Comparison of ENCODE assay signal across 26 mouse cellular contexts in genomic region chr12:111301322-111302017, GRCm38 (mm10). TPM values are rescaled to one million over a fixed set of nuclear protein-coding genes. Genes with fewer than 3 reads are reported as not detected.
A peak's percentile ranks its signal among the peaks of the same experiment; 100 is the strongest.
DNase-seq lines count a peak whose midpoint lies in the region; ATAC-seq and TF ChIP-seq lines count a peak whose summit lies in the region.
"Had no signal": no experiment of that assay in that cellular context is flagged by ENCODE, and none has a peak within 500 bp of the region (broad histone marks: within the 10 kb centered on the region; RNA-seq: fewer than 3 reads in every experiment).

No protein-coding gene starts in this region.

- DNase-seq in CH12.LX (ENCODE audit: extremely low read depth), result peak; percentile 56
- no peak for DNase-seq in MEL (ENCODE audit: low read depth, low spot score)
- DNase-seq in ovary, postnatal 10 days (ENCODE audit: low spot score), result no peak
- DNase-seq: adrenal gland, adult 2 months; adrenal gland, postnatal 10 days; adrenal gland, postnatal 36 days; cerebellum, adult 11 months; cerebellum, adult 18-20 months; cerebellum, adult 8-10 months; cerebellum, adult 9-11 months; cerebellum, postnatal 14 days; cerebellum, postnatal 36 days; embryo, embryonic 11 days; forebrain, postnatal 0 days had no signal

- dilution Hi-C loops in CH12.LX (cut with MboI; ENCODE audit: extremely low pct_ligation_motif_present, extremely low pct_unique_long_range_greater_than_20kb, low sequenced_read_pairs), result no loop called here

- 87% methylated on average over 27 of the region's 27 CpGs for WGBS in intestine, postnatal 0 days

- TF ChIP-seq POLR2A in CH12.LX (IDR thresholded peaks at IDR 0.05; ENCODE audit: low read depth, low read length) (no peak), MEL (IDR thresholded peaks at IDR 0.05; ENCODE audit: control insufficient read depth in 1 of 2, insufficient read depth in 1 of 2, low read depth in 1 of 2, low read length in 2 of 2, poor library complexity in 1 of 2) (no peak)

- H3K4me1 ChIP-seq in CH12.LX (ENCODE audit: control insufficient read depth in 1 of 2, insufficient read depth in 2 of 2), result peaks cover 7 to 38% of the 10 kb centered on the region in 2 experiments
- H3K4me1 ChIP-seq in E14TG2a.4 (replicated peaks; ENCODE audit: low read depth, low read length), result peaks cover 42% of the 10 kb centered on the region
- no peaks in the 10 kb centered on the region for H3K4me1 ChIP-seq in MEL (ENCODE audit: control insufficient read depth in 1 of 2, insufficient read depth in 2 of 2, low read length in 2 of 2)
- no peaks in the 10 kb centered on the region for H3K4me1 ChIP-seq in intestine, postnatal 0 days (replicated peaks; ENCODE audit: control insufficient read depth, insufficient read depth, low read length)
- H3K4me1 ChIP-seq: embryonic facial prominence, embryonic 13.5 days; embryonic facial prominence, embryonic 15.5 days; forebrain, embryonic 10.5 days; forebrain, embryonic 12.5 days; forebrain, embryonic 15.5 days had no signal

- no peaks in the 10 kb centered on the region for H3K79me2 ChIP-seq in CH12.LX (replicated peaks; ENCODE audit: control insufficient read depth, extremely low read depth, insufficient read depth, poor library complexity, severe bottlenecking)
- H3K79me2 ChIP-seq in MEL (ENCODE audit: control insufficient read depth, insufficient read depth, low read length, poor library complexity), result no peaks in the 10 kb centered on the region

- TF ChIP-seq RAD21 in CH12.LX (IDR thresholded peaks at IDR 0.05; ENCODE audit: low read depth, low read length) (no peak), MEL (IDR thresholded peaks at IDR 0.05; ENCODE audit: low read depth, low read length) (no peak)

- H3K27ac ChIP-seq in CH12.LX (ENCODE audit: insufficient read depth, low read depth) (peak overlapping the region; percentile 82), MEL (ENCODE audit: control insufficient read depth, low read depth, low read length) (no peak overlapping the region)
- H3K27ac ChIP-seq in intestine, postnatal 0 days (ENCODE audit: low read depth, low read length), result no peak overlapping the region; the same call in 1 of the 2 replicates
- H3K27ac ChIP-seq: embryonic facial prominence, embryonic 13.5 days; embryonic facial prominence, embryonic 15.5 days; forebrain, embryonic 10.5 days; forebrain, embryonic 12.5 days; forebrain, embryonic 15.5 days had no signal

- H3K4me3 ChIP-seq in CH12.LX (replicated peaks in 1 of 3; ENCODE audit: low read depth in 2 of 3, low read length in 2 of 3, poor library complexity in 1 of 3), result peak overlapping the region; percentile 10 to 34 (median 13)
- H3K4me3 ChIP-seq in E14TG2a.4 (replicated peaks; ENCODE audit: low read length), result peak overlapping the region; percentile 17
- H3K4me3 ChIP-seq in MEL (ENCODE audit: control insufficient read depth in 1 of 2, insufficient read depth in 1 of 2, low read depth in 2 of 2, low read length in 2 of 2), result no peak overlapping the region
- no peak overlapping the region for H3K4me3 ChIP-seq in intestine, postnatal 0 days (ENCODE audit: low read depth, low read length)
- H3K4me3 ChIP-seq: embryonic facial prominence, embryonic 13.5 days; embryonic facial prominence, embryonic 15.5 days; erythroblast, embryonic 14.5 days; forebrain, embryonic 10.5 days; forebrain, embryonic 12.5 days; forebrain, embryonic 15.5 days had no signal

- in situ Hi-C loops in CH12.LX (cut with MboI; ENCODE audit: low pct_ligation_motif_present, low pct_unique_long_range_greater_than_20kb, low sequenced_read_pairs), result no loop called here

- H3K9me3 ChIP-seq in CH12.LX (replicated peaks; ENCODE audit: low read length), result no peaks in the 10 kb centered on the region
- no peaks in the 10 kb centered on the region for H3K9me3 ChIP-seq in E14TG2a.4 (ENCODE audit: low read length)
- H3K9me3 ChIP-seq in MEL (replicated peaks; ENCODE audit: insufficient read depth, low read length), result no peaks in the 10 kb centered on the region
- H3K9me3 ChIP-seq in intestine, postnatal 0 days (ENCODE audit: control insufficient read depth), result no peaks in the 10 kb centered on the region
- H3K9me3 ChIP-seq: embryonic facial prominence, embryonic 13.5 days; embryonic facial prominence, embryonic 15.5 days; forebrain, embryonic 10.5 days; forebrain, embryonic 12.5 days; forebrain, embryonic 15.5 days; G1E had no signal

- no peak for TF ChIP-seq CTCF in CH12.LX (conservative IDR thresholded peaks at IDR 0.05 in 1 of 2, IDR thresholded peaks at IDR 0.05 in 1 of 2; ENCODE audit: low read depth in 2 of 2, low read length in 2 of 2)
- TF ChIP-seq CTCF in E14TG2a.4 (conservative IDR thresholded peaks at IDR 0.05; ENCODE audit: low read length), result no peak
- no peak for TF ChIP-seq CTCF in MEL (IDR thresholded peaks at IDR 0.05 in 2 of 3, conservative IDR thresholded peaks at IDR 0.05 in 1 of 3; ENCODE audit: control insufficient read depth in 1 of 3, insufficient read depth in 1 of 3, low read depth in 2 of 3, low read length in 3 of 3, poor library complexity in 1 of 3, severe bottlenecking in 1 of 3)
- no peak for TF ChIP-seq CTCF in intestine, postnatal 0 days (IDR thresholded peaks at IDR 0.05; ENCODE audit: low read depth)

- H3K9ac ChIP-seq in CH12.LX (ENCODE audit: insufficient read depth, low read depth), result no peak overlapping the region
- no peak overlapping the region for H3K9ac ChIP-seq in MEL (ENCODE audit: control insufficient read depth, low read depth, low read length, poor library complexity, severe bottlenecking)
- H3K9ac ChIP-seq in intestine, postnatal 0 days (ENCODE audit: low read depth, low read length), result no peak overlapping the region
- H3K9ac ChIP-seq: embryonic facial prominence, embryonic 13.5 days; embryonic facial prominence, embryonic 15.5 days; forebrain, embryonic 12.5 days; forebrain, embryonic 15.5 days; forebrain, postnatal 0 days had no signal

- H3K27me3 ChIP-seq in CH12.LX (replicated peaks) (no peaks in the 10 kb centered on the region), E14TG2a.4 (ENCODE audit: insufficient read depth, low read length) (no peaks in the 10 kb centered on the region), MEL (ENCODE audit: control insufficient read depth in 1 of 2, insufficient read depth in 2 of 2, low read length in 2 of 2) (no peaks in the 10 kb centered on the region; a peak in 1 of 4 replicates)
- H3K27me3 ChIP-seq in intestine, postnatal 0 days (replicated peaks; ENCODE audit: control insufficient read depth, insufficient read depth, low read length), result no peaks in the 10 kb centered on the region
- H3K27me3 ChIP-seq: embryonic facial prominence, embryonic 13.5 days; embryonic facial prominence, embryonic 15.5 days; forebrain, embryonic 12.5 days; forebrain, embryonic 15.5 days had no signal

- TF ChIP-seq EP300 in CH12.LX (IDR thresholded peaks at IDR 0.05; ENCODE audit: low read length), result no peak
- no peak for TF ChIP-seq EP300 in MEL (IDR thresholded peaks at IDR 0.05; ENCODE audit: low read depth in 1 of 2, low read length in 2 of 2)

- peak overlapping the region; percentile 60 for H3K4me2 ChIP-seq in CH12.LX (ENCODE audit: insufficient read depth, low read depth, poor library complexity, severe bottlenecking)
- no peak overlapping the region for H3K4me2 ChIP-seq in intestine, postnatal 0 days (replicated peaks; ENCODE audit: low read depth)
- H3K4me2 ChIP-seq: embryonic facial prominence, embryonic 13.5 days; embryonic facial prominence, embryonic 15.5 days; forebrain, embryonic 12.5 days; forebrain, embryonic 15.5 days had no signal

- H3K36me3 ChIP-seq in CH12.LX (replicated peaks in 1 of 2; ENCODE audit: control insufficient read depth in 1 of 2, insufficient read depth in 1 of 2, low read length in 1 of 2) (peaks cover 62 to 80% of the 10 kb centered on the region in 2 experiments), E14TG2a.4 (ENCODE audit: insufficient read depth, low read length) (peaks cover 95% of the 10 kb centered on the region), MEL (ENCODE audit: control insufficient read depth in 1 of 2, insufficient read depth in 2 of 2, low read length in 2 of 2) (no peaks in the 10 kb centered on the region)
- H3K36me3 ChIP-seq in intestine, postnatal 0 days (ENCODE audit: control insufficient read depth, insufficient read depth), result peaks cover 92% of the 10 kb centered on the region
- H3K36me3 ChIP-seq: G1E had no signal

- peak; percentile 9; the same call in 1 of the 2 replicates for ATAC-seq in megakaryocyte progenitor cell, adult 5-6 weeks (replicated peaks; ENCODE audit: poor library complexity)
- ATAC-seq in intestine, postnatal 0 days, result no peak
- no peak for ATAC-seq in megakaryocyte-erythroid progenitor cell, adult 5-6 weeks (replicated peaks; ENCODE audit: low FRiP score, low TSS enrichment, poor library complexity, severe bottlenecking)
- ATAC-seq: forebrain, embryonic 15.5 days; forebrain, postnatal 0 days had no signal

TF ChIP-seq in CH12.LX, 34 proteins besides CTCF, POLR2A, EP300 and RAD21:
- TF ChIP-seq PAX5 (IDR thresholded peaks at IDR 0.05; ENCODE audit: low read length), result no peak
- peak; percentile 86; the same call in 1 of the 2 replicates for TF ChIP-seq BHLHE40 (IDR thresholded peaks at IDR 0.05; ENCODE audit: low read depth, low read length)
- TF ChIP-seq ZNF384 (IDR thresholded peaks at IDR 0.05; ENCODE audit: low read depth, low read length), result peak; percentile 87

TF ChIP-seq in MEL, 35 proteins besides CTCF, POLR2A, EP300 and RAD21 (continues in another document):
- TF ChIP-seq ZKSCAN1 (IDR thresholded peaks at IDR 0.05; ENCODE audit: low read depth, low read length) (no peak), GATA1 (IDR thresholded peaks at IDR 0.05; ENCODE audit: low read depth, low read length) (no peak), ZNF384 (IDR thresholded peaks at IDR 0.05; ENCODE audit: low read depth, low read length) (0 out of 2 replicates have a peak, but pooled peaks have one; percentile 27), ZC3H11A (IDR thresholded peaks at IDR 0.05; ENCODE audit: low read depth, low read length) (no peak), TAL1 (IDR thresholded peaks at IDR 0.05; ENCODE audit: low read length) (no peak), MAX (IDR thresholded peaks at IDR 0.05; ENCODE audit: low read length) (no peak), CHD2 (IDR thresholded peaks at IDR 0.05; ENCODE audit: low read length) (no peak), KAT2A (conservative IDR thresholded peaks at IDR 0.05; ENCODE audit: low read depth, low read length) (no peak)

RNA-seq across cellular contexts. Expression of gene Amn, which starts 30.6 kb away (rescaled TPM):
- 0.55 and 1.1 TPM in 2 replicates for total RNA-seq in CH12.LX (2012; rRNA removed)
- total RNA-seq in CH12.LX (2014; rRNA removed), result 0.62 TPM in 1 of 2 replicates, not detected in the other
- polyA plus RNA-seq in CH12.LX (2012; ENCODE audit: insufficient read length, low read depth), result 0.61 and 0.79 TPM in 2 replicates
- total RNA-seq in MEL (2012; rRNA removed), result 0.12 TPM in 1 of 2 replicates, not detected in the other
- polyA plus RNA-seq in MEL (2012; ENCODE audit: insufficient read depth in 1 of 2, insufficient read length in 2 of 2, low read depth in 1 of 2, low replicate concordance in 2 of 2, missing spikeins in 1 of 2), result under 1 TPM in 1 of 2 experiments, not detected in 1; 0.14 TPM
- total RNA-seq in megakaryocyte progenitor cell, adult 5-6 weeks (2015), result not detected in 2 replicates
- not detected in 2 replicates for total RNA-seq in megakaryocyte progenitor cell, adult 5-6 weeks (2017)
- 528 and 608 TPM in 2 replicates for polyA plus RNA-seq in intestine, postnatal 0 days (2015; fragmentation: Nextera tagmentation; extraction: Ambion mirVana)
- not detected in 2 replicates for total RNA-seq in megakaryocyte-erythroid progenitor cell, adult 5-6 weeks (2014; fragmentation: Nextera tagmentation)
- total RNA-seq in megakaryocyte-erythroid progenitor cell, adult 5-6 weeks (2017), result 0.47 TPM in 1 of 2 replicates, not detected in the other
- total RNA-seq: adrenal gland, adult 2 months; adrenal gland, postnatal 36 days; common myeloid progenitor, adult 5-6 weeks; G1E had no signal

Comparison
In these comparisons a context has a peak if more than half of its experiments do, and no peak if none do; other contexts are left out.
1. H3K4me3 ChIP-seq: peak in CH12.LX (3 of 3) and E14TG2a.4 (single experiment); none in MEL (0 of 2) and intestine, postnatal 0 days (single experiment).
2. Of the 35 proteins assayed by ChIP-seq in both MEL and CH12.LX: peak only in MEL: none; only in CH12.LX: BHLHE40; in both: ZNF384; in neither: 33.